Mouse (Mus musculus): ENCODE results near the gene Slc2a12.

Gene Slc2a12

DNA sequence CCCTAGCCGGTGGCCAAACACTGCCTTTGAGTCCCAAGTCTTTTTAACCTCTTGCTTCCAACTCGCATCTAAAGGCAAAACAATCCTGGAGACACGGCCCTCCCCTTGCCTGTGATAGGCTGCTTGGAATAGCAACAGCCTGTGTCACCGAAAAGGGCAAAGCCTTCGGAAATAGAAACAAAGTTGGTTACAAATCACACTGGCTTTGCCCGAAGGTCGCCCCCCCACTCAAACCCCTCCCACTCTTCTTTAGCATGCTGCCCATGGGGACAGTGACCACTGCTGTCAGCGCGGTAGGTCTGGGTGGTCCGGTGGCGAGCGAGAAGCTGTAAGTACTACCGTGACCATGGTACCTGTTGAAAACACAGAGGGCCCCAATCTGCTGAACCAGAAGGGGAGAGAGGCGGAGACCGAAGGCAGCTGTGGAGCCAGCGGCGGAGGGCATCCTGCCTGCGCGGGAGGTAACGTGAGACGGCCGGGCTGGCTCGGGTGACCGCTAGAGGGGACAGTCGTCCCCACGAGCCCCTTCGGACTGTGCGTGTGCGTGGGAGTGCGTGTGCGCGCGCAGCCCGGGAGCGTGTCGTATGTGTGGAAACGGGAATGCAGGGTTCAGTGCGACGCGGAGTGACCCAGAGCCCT is at the start of gene Slc2a12:
Slc2a12 (plus strand) TSS at position 159 of the 639 bp plus-strand sequence.
- DNase-seq (ENCODE audit: low read depth in 2 of 2, low spot score in 2 of 2) = no peak

GRCm38 (mm10) chr10:22598908-22599480 is 45.8 kb upstream of the Slc2a12 start:
- no peak for DNase-seq (ENCODE audit: low read depth in 2 of 2, low spot score in 2 of 2)

GRCm38 (mm10) chr10:22601046-22601445 is 43.8 kb upstream of the Slc2a12 start:
- DNase-seq (ENCODE audit: low read depth in 2 of 2, low spot score in 2 of 2) = no peak

DNA sequence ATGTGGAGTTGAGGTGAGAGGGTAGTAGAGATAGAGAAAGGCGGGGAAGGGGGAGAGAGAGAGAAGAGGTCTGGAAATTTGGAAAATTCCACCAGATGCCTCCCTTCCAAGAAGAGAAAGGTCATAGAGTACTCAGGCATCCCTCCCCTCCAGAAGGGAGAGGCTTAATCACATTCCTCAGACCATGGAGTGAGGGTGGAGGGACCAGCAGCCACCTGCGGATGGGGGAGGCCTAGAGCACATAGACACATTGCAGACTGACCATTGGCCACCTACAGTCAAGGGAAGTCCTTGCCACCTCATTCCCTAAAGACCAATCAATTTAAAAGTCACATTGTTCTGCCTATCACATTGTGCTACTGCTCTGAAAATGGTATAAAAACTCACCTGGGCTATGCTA is 40.0 kb upstream of the Slc2a12 start:
- no peak for DNase-seq (ENCODE audit: low read depth in 2 of 2, low spot score in 2 of 2)

DNA sequence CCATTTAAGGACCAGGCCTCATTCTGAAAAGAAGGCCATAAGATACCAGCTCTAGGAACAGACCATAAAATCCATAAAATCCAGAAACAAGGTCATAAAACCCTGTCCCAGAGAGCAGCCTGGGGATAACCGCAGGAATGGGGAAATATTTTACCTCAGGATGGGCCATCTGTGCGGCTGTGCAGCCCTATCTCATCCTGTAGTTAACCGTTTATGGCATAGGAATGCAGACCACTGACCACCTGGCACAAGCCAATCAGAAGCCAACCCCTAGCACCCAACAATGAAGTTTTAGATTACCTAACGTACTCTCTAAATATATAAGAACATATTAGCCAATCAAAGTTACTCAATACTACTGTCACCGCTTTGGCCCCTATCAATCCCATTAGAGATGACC is 36.5 kb upstream of the Slc2a12 start:
- DNase-seq (ENCODE audit: low read depth in 2 of 2, low spot score in 2 of 2) = no peak

GRCm38 (mm10) chr10:22608799-22609357 is 35.9 kb upstream of the Slc2a12 start:
- DNase-seq (ENCODE audit: low read depth in 2 of 2, low spot score in 2 of 2) = no peak

GRCm38 (mm10) chr10:22613301-22613700 is 31.5 kb upstream of the Slc2a12 start:
- no peak for DNase-seq (ENCODE audit: low read depth in 2 of 2, low spot score in 2 of 2)

DNA sequence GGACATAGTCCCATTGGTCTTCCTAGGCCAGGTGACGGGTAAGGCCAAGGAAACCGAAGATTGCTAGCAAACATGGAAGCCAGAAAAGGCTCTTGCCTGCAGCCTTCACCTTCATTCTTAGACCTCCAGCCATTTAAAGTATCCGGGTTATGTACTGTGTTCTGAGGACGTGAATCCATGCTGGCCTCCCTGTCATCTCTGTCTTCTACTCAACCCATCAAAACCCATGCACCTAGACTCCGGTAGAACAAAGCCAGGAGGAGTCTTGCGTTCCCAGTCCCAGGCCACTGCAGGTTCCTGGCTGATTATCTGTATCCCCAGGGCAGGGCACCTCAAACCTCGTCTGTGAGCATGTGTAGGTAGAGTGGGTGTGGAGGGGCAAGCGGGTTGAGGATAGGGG is 30.3 kb upstream of the Slc2a12 start:
- no peak for DNase-seq (ENCODE audit: low read depth in 2 of 2, low spot score in 2 of 2)

DNA sequence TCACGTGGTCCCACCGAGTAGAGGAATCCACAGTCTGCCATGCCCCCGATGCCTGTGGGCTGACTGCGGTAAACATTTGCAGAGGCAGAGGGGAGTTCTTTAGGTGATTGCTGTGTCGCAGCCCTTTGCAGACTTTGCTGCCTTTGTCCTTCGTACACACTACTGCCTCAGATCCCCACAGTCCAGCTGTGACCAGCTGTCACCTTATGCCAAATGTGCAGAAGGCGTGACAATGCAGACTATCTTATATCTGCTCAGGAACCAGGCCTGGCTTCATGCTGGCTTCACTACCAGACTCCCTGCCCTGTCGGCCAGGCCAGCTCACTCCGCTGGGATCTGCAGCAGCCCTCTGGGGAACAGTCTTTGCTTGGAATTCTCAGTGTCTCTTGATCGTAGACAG is 29.5 kb upstream of the Slc2a12 start:
- no peak for DNase-seq (ENCODE audit: low read depth in 2 of 2, low spot score in 2 of 2)

- no peak for DNase-seq (ENCODE audit: low read depth in 2 of 2, low spot score in 2 of 2)
Measured at GRCm38 (mm10) chr10:22618842-22619241, 26.0 kb upstream of the Slc2a12 start.

DNA sequence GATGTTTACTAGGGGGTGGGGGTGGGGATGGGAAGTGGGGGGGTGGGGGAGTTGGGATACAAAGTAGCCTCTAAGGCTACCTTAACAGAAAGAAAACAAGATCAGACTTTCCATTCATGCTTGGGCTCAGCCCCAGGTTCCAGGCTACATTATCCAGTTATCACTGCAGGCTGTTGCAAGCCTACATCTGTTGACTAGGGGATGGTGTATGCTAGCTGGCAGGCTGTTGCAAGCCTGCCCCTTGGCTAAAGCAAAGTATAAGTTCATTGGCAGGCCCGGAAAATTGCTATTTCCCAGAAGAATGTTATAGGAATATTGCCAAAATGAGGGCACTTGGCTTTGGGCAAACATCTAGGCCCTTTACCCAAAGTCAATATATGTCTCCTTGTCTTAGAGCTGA is 16.0 kb upstream of the Slc2a12 start:
- no peak for DNase-seq (ENCODE audit: low read depth in 2 of 2, low spot score in 2 of 2)

DNA sequence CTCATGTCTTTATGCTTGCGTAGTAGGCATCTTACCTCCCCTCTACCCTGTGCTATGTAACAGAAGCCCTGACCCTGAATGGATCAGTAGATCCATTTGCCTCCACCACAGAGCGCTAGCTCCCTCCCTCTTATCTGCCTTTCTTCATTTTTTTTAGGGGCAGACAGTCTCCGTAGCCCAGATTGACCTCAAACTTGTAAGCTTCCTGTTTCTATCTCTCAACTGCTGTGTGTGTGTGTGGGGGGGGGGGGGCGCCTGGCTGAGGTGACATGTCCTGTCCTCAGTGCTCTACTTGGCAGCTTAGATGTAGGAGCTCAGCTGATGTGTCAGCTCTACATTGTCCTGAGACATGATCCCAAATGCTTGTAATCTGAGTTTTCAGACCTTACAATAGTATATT is 13.7 kb upstream of the Slc2a12 start:
- DNase-seq (ENCODE audit: low read depth in 2 of 2, low spot score in 2 of 2) = no peak

DNA sequence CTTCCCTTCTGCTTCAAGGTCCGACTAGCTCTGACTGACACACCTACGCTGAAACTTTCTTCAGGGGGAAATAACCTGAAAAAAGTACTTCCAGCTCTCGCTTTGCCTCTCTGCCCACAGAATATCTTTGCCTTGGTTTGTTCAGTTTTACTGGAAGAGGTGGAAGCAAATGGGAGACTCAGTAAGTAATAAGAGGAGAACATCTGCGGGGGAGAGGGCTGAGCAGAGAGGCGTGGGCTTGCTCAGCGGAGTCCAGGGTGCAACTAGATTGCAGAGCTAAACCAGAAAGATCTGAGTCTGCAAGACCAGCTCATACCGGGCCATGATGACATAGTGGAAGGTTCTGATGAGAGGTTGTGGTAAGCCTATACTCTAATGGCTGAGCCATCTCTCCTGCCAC is 13.3 kb upstream of the Slc2a12 start:
- DNase-seq (ENCODE audit: low read depth in 2 of 2, low spot score in 2 of 2) = no peak

DNA sequence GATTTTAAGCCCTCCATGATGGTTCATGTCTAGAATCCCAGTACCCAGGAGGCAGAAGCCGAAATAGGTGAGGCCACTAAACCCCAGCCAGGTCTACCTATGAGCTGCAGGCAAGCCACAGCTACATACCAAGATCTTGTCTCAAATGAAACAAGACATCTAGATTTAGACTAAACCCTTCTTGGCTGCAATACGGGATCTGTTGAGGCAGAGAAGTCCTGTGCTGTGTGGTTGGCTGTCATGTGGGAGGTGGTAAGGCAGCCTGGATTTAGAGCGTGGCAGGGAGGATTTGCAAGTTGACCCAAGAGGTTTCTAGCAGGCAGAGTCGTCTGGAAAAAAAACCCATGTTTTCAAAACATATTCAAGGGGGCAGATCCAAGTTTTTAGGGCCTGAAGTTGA is 12.9 kb upstream of the Slc2a12 start:
- no peak for DNase-seq (ENCODE audit: low read depth in 2 of 2, low spot score in 2 of 2)

DNA sequence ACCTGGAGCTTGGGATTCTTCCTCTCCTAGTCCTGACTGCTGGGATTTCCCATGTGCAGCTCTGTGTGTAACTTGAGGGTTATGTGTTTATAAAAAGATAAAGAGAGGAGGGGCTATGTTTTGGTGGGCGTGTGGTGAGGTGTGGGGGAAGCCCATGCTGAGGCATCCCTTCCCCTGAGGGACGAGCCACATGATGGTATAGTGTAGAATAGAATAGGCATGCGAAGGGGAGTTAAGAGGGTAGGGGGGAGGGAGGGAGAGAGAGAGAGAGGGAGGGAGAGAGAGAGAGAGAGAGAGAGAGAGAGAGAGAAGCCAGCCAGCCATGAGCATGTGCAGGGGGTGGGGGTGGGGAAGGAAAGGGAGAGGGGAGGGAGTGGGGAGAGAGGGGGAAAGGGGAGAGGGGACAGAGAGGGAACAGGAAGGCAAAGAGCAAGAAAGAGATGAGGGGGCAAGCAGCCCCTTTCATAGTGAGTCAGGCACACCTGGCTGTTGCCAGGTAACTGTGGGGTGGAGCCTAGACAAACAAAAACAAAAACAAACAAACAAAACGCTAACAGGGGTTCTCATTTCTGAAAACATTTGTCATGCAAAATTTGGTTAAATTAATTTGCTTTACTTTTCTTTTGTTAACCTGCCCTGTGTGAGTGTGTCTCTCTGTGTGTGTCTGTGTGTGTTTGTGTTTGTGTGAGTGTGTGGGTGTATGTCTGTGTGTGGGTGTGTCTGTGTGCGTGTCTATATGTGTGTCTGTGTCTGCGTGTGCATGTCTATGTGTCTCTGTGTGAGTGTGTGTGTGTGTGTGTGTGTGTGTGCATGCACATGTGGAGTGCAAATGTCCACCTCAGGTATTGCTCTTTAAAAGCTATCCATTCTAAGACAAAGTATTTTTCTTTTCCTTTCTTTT is 11.2 kb upstream of the Slc2a12 start:
- DNase-seq (ENCODE audit: low read depth in 2 of 2, low spot score in 2 of 2) = no peak

DNA sequence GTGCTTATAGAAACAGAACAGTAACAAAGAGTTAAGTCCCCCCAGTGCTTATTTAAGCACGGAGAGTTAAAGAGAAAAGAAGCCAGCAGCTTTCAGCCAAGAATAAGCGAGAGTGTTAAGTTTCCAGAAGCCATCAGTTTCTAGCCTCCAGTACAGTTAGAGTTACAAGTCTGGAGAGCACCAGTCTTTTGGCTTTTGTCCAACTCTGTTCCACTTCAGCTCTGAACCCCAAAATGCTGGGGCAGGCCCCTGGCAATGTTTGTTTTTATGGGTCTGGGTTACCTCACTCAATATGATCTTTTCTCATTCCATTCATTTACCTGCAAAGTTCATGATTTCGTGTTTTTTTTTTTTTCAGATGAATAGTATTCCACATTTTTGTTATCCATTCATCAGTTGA is 7.6 kb upstream of the Slc2a12 start:
- DNase-seq (ENCODE audit: low read depth in 2 of 2, low spot score in 2 of 2) = no peak

- DNase-seq (ENCODE audit: low read depth in 2 of 2, low spot score in 2 of 2) = no peak
Measured at GRCm38 (mm10) chr10:22644171-22644570, 640 bp upstream of the Slc2a12 start.

DNA sequence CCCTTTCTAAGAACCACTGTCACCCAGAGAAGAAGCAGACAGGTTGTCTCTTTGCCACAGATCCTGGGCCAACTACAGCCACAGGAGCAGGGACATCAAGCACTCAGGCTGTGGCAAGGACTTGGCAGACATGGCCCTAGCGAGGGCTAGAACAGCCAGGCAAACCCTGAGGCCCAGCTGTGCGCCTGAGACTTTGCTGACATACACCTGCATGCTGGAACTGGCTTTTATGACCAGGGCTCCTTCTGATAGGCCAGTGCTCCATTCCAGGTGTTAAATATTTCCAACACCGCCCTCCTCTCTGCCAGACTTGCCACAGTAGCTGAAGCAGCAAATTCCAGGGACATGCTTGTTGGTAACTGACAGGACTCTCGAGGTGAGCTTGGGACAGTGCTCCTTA is 3.9 kb downstream of the Slc2a12 start:
- no peak for DNase-seq (ENCODE audit: low read depth in 2 of 2, low spot score in 2 of 2)

DNA sequence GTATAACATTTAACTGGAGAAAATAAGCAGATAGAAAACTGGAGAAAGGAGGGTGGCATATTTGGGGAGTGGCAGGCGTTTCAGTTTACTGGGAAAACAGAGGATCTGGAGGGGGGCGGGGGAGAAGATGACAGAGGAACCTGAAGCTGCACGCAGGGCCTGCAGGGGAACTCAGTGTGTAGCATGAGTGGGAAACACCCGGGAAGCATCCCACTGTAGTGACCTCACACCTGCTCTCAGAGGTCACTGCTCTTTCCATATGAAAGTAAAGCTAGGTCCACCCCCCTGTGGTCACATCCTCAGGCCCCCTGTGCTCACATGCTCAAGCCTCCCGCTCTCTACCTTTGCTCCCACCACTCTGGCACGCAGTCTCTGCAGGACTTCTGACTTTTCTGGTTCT is 9.0 kb downstream of the Slc2a12 start:
- no peak for DNase-seq (ENCODE audit: low read depth in 2 of 2, low spot score in 2 of 2)

GRCm38 (mm10) chr10:22658534-22659385 is 13.9 kb downstream of the Slc2a12 start:
- no peak for DNase-seq (ENCODE audit: low read depth in 2 of 2, low spot score in 2 of 2)

GRCm38 (mm10) chr10:22659386-22659725 is 14.5 kb downstream of the Slc2a12 start:
- DNase-seq (ENCODE audit: low read depth in 2 of 2, low spot score in 2 of 2) = no peak
